Mouse (Mus musculus) embryo, embryonic 11 days (tissue): ENCODE results near the gene Tmem268.
A peak's percentile ranks its signal among the peaks of the same experiment; 100 is the strongest.

ENCODE experiments used
- DNase-seq: peaks from one replicate; pipeline ENCODE4 v3.0.0-alpha.2; 2015

The Tmem268 gene

DNA sequence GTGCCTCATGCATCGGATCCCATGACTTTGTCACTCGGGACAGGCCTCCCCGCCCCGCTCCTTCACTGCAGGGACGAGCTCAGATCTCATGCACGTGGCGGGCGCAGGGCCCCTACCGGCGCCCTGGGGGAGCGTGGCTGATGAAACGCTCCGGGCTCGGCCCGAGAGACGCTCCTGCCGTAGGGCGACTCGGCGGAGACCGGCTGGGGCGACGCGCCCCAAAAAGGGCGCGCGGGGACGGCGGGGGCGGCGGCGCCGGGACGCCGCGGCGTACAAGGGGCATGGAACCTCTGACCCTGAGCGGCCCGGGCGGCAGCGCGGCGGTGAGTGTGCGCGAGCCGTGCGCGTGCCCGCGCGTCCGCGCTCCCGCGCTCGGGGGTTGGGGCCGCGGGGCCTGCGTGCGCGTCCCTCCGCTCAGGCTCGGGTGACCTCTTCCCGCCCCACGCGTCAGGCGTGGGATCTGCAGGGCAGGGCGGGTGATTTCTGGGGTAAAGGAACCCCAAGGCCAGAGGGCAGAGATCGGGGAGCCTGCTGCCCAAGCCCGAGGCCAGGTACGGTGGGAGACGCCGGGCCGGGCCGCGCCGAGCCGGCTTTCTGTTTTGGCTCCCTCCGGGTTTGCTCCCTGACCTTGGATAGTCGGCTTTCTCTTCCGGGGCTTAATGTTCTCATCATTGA is at the start of gene Tmem268:
TSS of gene Tmem268 (plus strand) at position 375 of the 675 bp plus-strand sequence.
- DNase-seq, result peak; percentile 88

DNA sequence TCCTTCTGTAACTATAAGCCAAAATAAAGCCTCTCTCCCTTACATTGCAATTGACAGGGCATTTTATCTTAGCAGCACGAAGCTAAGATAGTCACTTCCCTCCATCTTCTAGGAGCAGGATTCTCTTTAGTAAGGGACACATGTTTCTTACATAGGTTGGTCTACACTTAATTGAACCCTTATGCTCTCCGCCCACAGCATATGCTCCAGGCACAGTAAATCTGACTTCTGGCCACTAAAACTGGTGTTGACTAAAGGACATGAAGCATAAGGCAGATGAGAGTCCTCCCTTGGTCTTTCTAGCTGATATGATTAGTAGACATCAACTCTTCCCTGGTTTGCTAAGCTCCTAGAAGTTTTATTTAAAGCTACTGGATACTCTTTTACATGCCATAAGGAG is 45.7 kb upstream of the Tmem268 start:
- no peak for DNase-seq

GRCm38 (mm10) chr4:63514454-63514984 is 44.1 kb upstream of the Tmem268 start:
- no peak for DNase-seq

GRCm38 (mm10) chr4:63515021-63515420 is 43.6 kb upstream of the Tmem268 start:
- DNase-seq, result no peak

- no peak for DNase-seq
Observed at GRCm38 (mm10) chr4:63521813-63522419, 36.7 kb upstream of the Tmem268 start.

DNA sequence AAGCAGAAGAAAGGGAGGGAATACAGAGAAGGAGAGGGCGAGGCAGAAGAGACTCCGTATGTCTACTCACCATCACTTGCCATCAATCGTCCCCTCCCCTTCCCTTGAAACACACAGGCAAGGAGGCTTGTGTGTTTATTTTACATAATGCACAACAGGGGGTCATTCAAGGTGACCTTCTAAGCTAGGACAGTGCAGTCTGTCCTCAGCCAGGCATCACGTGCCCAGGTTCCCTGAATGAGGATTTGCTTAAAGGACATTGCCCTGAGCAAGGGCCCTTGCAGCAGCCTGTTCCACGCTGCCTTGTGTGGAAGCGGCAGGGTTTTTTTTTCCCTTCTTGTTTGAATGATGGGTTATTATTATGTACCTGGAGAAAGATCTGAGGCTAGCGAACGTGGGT is 33.1 kb upstream of the Tmem268 start:
- no peak for DNase-seq

DNA sequence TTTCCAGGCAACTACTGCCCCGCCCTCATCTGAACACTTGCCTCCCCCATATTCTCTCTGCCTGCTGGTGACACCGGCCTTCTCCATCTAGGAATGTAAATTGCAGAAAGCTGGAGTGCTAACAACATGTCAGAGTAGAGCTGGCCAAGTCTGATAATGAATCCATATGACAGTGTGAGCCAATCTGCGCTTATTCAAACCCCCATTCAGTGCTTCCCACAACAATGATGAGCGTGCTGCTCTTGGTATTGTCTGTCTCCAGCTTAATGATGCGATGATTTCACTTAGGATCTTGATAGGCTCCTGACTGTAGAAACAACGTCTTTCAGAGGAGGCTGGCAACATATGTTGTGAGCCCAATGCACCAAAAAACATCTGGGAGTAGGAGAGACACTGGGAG is 29.6 kb upstream of the Tmem268 start:
- DNase-seq, result no peak

GRCm38 (mm10) chr4:63530409-63530808 is 28.2 kb upstream of the Tmem268 start:
- no peak for DNase-seq

DNA sequence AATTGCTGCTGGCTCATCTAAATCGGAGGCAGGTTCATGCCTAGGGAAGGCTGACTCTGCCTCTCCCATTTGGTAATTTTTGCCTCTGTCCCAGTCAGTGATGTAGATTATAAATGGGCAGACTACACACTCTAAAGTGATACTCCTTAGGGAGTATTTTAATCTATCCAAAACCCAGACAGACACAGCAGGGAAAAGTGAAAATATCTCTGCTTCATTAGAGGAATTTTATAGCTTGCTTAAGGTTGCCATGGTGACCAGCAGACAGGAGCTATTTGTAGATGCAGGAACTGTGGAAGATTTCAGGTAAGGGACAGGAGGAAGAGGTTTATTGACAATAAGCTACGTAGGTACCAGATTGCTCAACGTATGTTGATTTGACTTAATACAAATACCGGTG is 21.0 kb upstream of the Tmem268 start:
- DNase-seq, result no peak

GRCm38 (mm10) chr4:63542209-63542608 is 16.4 kb upstream of the Tmem268 start:
- no peak for DNase-seq

DNA sequence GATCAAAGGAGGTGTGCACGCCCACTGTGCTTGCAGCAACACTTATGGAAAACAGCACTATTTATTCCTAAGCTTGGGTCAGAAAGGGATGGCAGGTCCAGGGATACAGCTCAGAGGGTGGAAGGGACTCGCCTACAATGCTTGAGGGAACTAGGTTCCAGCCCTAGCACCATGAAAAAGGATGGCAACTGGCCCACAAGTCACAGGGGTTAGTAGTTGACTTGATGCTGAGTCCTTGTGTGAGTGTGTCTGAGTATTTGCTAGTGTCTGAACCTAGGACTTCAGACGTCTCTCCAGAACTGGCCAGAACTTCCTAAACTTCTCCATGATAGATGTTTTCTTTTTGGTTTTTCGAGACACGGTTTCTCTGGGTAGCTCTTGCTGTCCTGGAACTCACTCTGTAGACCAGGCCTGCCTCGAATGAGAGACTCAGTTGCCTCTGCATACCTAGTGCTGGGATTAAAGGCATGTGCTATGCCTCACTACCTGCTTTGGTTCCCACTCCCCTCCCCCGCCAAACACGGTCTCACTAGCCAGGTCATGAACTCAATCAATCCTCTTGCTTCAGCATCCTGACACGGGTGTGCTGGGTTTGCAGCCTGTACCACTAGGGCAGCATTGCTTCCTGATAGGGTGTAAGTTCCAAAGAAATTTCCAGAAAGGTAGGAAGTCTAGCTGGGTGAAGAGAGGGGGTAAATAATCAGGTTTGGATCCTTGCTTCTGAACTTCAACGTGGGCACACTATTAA is 14.7 kb upstream of the Tmem268 start:
- DNase-seq, result peak; percentile 55

- peak; percentile 96 for DNase-seq
Observed at GRCm38 (mm10) chr4:63544494-63545230, 13.9 kb upstream of the Tmem268 start, which contains the start of gene Atp6v1g1. Atp6v1g1 (plus strand) TSS chr4:63544772.

DNA sequence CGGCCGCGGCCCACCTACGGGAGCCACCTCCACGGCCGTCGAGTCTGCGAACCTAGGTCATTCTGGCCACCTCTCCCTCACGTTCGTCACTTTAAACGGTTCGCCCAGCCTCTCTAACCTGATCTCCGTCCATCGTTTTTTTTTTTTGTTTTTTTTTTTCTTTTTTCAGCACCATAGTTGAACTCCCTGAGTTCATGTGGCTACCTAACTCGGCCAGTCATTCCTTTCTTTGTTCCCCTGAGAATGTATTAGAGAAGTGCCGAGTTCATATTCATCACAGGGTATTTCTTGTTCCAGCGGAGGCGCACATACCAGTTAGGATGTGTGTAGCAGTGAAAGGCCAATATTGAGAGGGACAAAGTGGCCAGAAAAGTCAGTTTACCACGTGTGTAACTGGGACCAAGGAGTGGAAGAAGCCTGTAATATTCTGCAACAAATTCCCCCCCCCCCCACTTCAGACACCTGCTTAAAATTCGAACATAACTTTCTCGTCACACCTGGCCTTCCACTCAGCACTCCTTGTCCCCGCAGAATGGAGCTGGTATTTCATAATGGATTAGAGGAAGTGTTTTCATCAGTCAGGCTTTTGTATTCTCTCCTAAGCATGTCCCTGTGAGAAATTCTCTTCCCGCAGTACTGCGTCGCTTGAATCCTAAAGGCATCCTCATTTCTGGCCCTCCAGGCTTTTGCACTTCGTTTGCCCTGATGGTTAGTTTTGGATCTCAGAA is 13.2 kb upstream of the Tmem268 start:
- no peak for DNase-seq

- DNase-seq, result no peak
Observed at GRCm38 (mm10) chr4:63546441-63547055, 12.0 kb upstream of the Tmem268 start.

- DNase-seq, result no peak
Observed at GRCm38 (mm10) chr4:63547799-63548198, 10.8 kb upstream of the Tmem268 start.

- no peak for DNase-seq
Observed at GRCm38 (mm10) chr4:63548491-63548890, 10.1 kb upstream of the Tmem268 start.

DNA sequence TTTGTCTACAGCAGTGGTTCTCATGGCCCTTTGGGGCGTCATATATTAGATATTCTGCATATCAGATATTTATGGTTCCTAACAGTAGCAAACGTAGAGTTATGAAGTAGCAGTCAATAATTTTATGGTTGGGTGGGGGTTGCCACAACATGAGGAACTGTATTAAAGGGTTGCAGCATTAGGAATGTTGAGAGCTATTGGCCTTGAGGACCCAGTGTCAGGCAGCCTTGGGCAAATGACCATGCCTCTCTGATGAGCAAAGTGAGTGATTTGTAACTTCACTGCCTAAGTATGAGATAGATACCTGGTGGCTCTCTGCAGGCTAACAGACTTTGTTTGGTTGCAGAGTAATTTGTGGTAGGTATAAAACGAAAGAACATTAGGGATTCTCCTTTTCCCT is 7.7 kb upstream of the Tmem268 start:
- no peak for DNase-seq

GRCm38 (mm10) chr4:63552865-63553264 is 5.7 kb upstream of the Tmem268 start:
- no peak for DNase-seq

- peak; percentile 43 for DNase-seq
Observed at GRCm38 (mm10) chr4:63553789-63554576, 4.6 kb upstream of the Tmem268 start.

DNA sequence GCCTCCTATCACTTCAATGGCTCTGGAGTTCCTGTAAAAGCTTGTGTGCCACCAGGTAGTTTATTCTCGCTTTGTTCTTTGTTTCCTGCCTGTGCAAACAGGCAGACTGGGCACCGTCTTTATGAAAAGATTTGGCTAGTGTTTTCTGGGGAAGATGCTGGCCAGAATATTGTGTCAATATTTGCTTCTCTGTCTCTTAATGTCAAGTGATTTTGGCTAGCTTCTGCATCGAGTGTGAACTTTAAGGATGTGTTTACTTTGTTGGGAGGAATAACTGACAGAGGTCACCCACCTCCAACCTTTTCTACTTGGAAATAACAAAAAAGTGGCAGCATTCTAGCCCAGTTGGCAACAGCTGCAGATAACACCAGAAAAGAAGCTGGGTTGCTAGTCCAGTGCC is 4.0 kb upstream of the Tmem268 start:
- DNase-seq, result no peak

- no peak for DNase-seq
Observed at GRCm38 (mm10) chr4:63555111-63555510, 3.5 kb upstream of the Tmem268 start.
